Mouse (Mus musculus) limb, embryonic 14.5 days (tissue): ENCODE measurements at regions not wholly inside any gene's neighbourhood (a gene's known extent, or its start where the extent isn't known, plus 50 kb on each side); places are given as distances from the start of the nearest gene placed in this dataset.

Source experiments
- ATAC-seq: fragments of 200-750 bp; cut with Nextera tagmentation; 2 replicates; pipeline ENCODE4 v1.8.0; 2017; ENCODE audit warnings: low read depth, moderate number of reproducible peaks, moderate TSS enrichment; ENCODE audit not compliant: low FRiP score
- DNase-seq: peaks from one replicate; pipeline ENCODE4 v3.0.0-alpha.2; 2015; ENCODE audit warnings: low spot score
- H3K27ac ChIP-seq: fragments of 300-500 bp; sonication (generic); replicated peaks from 2 replicates; pipeline ENCODE4 v1.5.1; 2014; ENCODE audit warnings: low read depth, mild to moderate bottlenecking, low read length, moderate library complexity, mixed read lengths
- H3K27me3 ChIP-seq: fragments of 300-500 bp; sonication (generic); 2 replicates; pipeline ENCODE4 v1.6.1; 2014; ENCODE audit warnings: low read length, mixed read lengths; ENCODE audit not compliant: control insufficient read depth, insufficient read depth
- H3K36me3 ChIP-seq: fragments of 300-500 bp; sonication (generic); 2 replicates; pipeline ENCODE4 v1.6.1; 2014; ENCODE audit warnings: mild to moderate bottlenecking, low read length, moderate library complexity, mixed read lengths; ENCODE audit not compliant: control insufficient read depth, insufficient read depth
- H3K4me1 ChIP-seq: fragments of 300-500 bp; sonication (generic); 2 replicates; pipeline ENCODE4 v1.6.1; 2014; ENCODE audit warnings: antibody characterized with exemption, low read length, mixed read lengths; ENCODE audit not compliant: control insufficient read depth, insufficient read depth
- H3K4me2 ChIP-seq: fragments of 300-500 bp; sonication (generic); replicated peaks from 2 replicates; pipeline ENCODE4 v1.6.1; 2014; ENCODE audit warnings: low read depth, mild to moderate bottlenecking, low read length, moderate library complexity; ENCODE audit not compliant: severe bottlenecking
- H3K4me3 ChIP-seq: fragments of 300-500 bp; sonication (generic); replicated peaks from 2 replicates; pipeline ENCODE4 v1.5.1; 2014; ENCODE audit warnings: low read length
- H3K9ac ChIP-seq: fragments of 300-500 bp; sonication (generic); 2 replicates; pipeline ENCODE4 v1.6.1; 2014; ENCODE audit warnings: mild to moderate bottlenecking, low read depth, low read length, moderate library complexity; ENCODE audit not compliant: severe bottlenecking
- H3K9me3 ChIP-seq: fragments of 300-500 bp; sonication (generic); 2 replicates; pipeline ENCODE4 v1.6.1; 2016; ENCODE audit warnings: low read length; ENCODE audit not compliant: control insufficient read depth
- POLR2A ChIP-seq: fragments of 200-500 bp; IDR thresholded peaks from 2 replicates; pipeline ENCODE4 v1.8.0; 2012; ENCODE audit warnings: inconsistent platforms, mild to moderate bottlenecking, moderate library complexity, borderline replicate concordance; ENCODE audit not compliant: insufficient read depth, insufficient read length; ENCODE audit errors: extremely low read depth
- WGBS: fragments of 180-500 bp; shearing (Covaris S2); extraction: QIAGEN DNeasy Blood & Tissue Kit; methylation state at CpG from one replicate; pipeline ENCODE4 v1.1.7; 2014; 5-methylcytosine and 5-hydroxymethylcytosine counted together

- DNase-seq (no peak), ATAC-seq (no peak)
- H3K27me3 ChIP-seq, result no peaks in the 10 kb centered on the region
- H3K4me1 ChIP-seq, result no peaks in the 10 kb centered on the region
- 85% methylated on average over 3 of the region's 3 CpGs for WGBS
- no peak overlapping the region for H3K4me3 ChIP-seq
- H3K36me3 ChIP-seq, result no peaks in the 10 kb centered on the region
- no peak for TF ChIP-seq POLR2A
- H3K9ac ChIP-seq, result no peak overlapping the region
- no peak overlapping the region for H3K4me2 ChIP-seq
- no peak overlapping the region for H3K27ac ChIP-seq
- H3K9me3 ChIP-seq, result no peaks in the 10 kb centered on the region
These were observed 412.3 kb upstream of the Gm10131 start for GRCm38 (mm10) chr8:34523849-34524248.

- Histone ChIP-seq H3K9ac (no peak overlapping the region), H3K9me3 (no peaks in the 10 kb centered on the region), H3K4me3 (no peak overlapping the region), H3K36me3 (no peaks in the 10 kb centered on the region), H3K4me2 (no peak overlapping the region), H3K27ac (no peak overlapping the region), H3K27me3 (no peaks in the 10 kb centered on the region), H3K4me1 (no peaks in the 10 kb centered on the region)
- no peak for ATAC-seq
- WGBS, result 92% methylated on average over 7 of the region's 7 CpGs
- TF ChIP-seq POLR2A, result no peak
- no peak for DNase-seq
These were observed 409.8 kb upstream of the Gm10131 start for GRCm38 (mm10) chr8:34521316-34521715.

- 65% methylated on average over 4 of the region's 4 CpGs for WGBS
- H3K9me3 ChIP-seq, result peaks cover 3% of the 10 kb centered on the region
These were observed 409.1 kb upstream of the Gm10131 start for GRCm38 (mm10) chr8:34520664-34521063.

GRCm38 (mm10) chr8:34513459-34514090, 402.0 kb upstream of the Gm10131 start:
- ATAC-seq, result no peak
- H3K36me3 ChIP-seq, result no peaks in the 10 kb centered on the region

More at GRCm38 (mm10) chr8:34520664-34521063, 409.1 kb upstream of the Gm10131 start:
- no peaks in the 10 kb centered on the region for H3K27me3 ChIP-seq
- ATAC-seq (no peak), DNase-seq (no peak)
- no peak overlapping the region for H3K4me2 ChIP-seq
- H3K4me3 ChIP-seq, result no peak overlapping the region
- no peak overlapping the region for H3K27ac ChIP-seq
- TF ChIP-seq POLR2A, result no peak
- H3K4me1 ChIP-seq, result no peaks in the 10 kb centered on the region
- H3K9ac ChIP-seq, result no peak overlapping the region
- H3K36me3 ChIP-seq, result no peaks in the 10 kb centered on the region

GRCm38 (mm10) chr8:34505829-34506555, 394.5 kb upstream of the Gm10131 start:
- Histone ChIP-seq H3K9ac (no peak overlapping the region), H3K27me3 (no peaks in the 10 kb centered on the region), H3K9me3 (no peaks in the 10 kb centered on the region), H3K27ac (no peak overlapping the region), H3K4me1 (no peaks in the 10 kb centered on the region), H3K4me3 (no peak overlapping the region), H3K36me3 (no peaks in the 10 kb centered on the region), H3K4me2 (no peak overlapping the region)
- no peak for TF ChIP-seq POLR2A
- 82% methylated on average over 15 of the region's 15 CpGs for WGBS
- DNase-seq (no peak), ATAC-seq (no peak)

More at GRCm38 (mm10) chr8:34513459-34514090, 402.0 kb upstream of the Gm10131 start:
- Histone ChIP-seq H3K4me1 (no peaks in the 10 kb centered on the region), H3K27ac (no peak overlapping the region), H3K4me2 (no peak overlapping the region), H3K27me3 (no peaks in the 10 kb centered on the region), H3K9ac (no peak overlapping the region), H3K9me3 (peaks cover 4% of the 10 kb centered on the region), H3K4me3 (no peak overlapping the region)
- WGBS, result 28% methylated on average over 4 of the region's 4 CpGs
- DNase-seq, result no peak
- no peak for TF ChIP-seq POLR2A

- H3K9ac ChIP-seq, result no peak overlapping the region
- DNase-seq, result no peak
- ATAC-seq, result no peak
- no peaks in the 10 kb centered on the region for H3K4me1 ChIP-seq
- TF ChIP-seq POLR2A, result no peak
- no peaks in the 10 kb centered on the region for H3K27me3 ChIP-seq
- no peak overlapping the region for H3K4me3 ChIP-seq
- no peaks in the 10 kb centered on the region for H3K9me3 ChIP-seq
- H3K27ac ChIP-seq, result no peak overlapping the region
- no peaks in the 10 kb centered on the region for H3K36me3 ChIP-seq
- H3K4me2 ChIP-seq, result no peak overlapping the region
- WGBS, result 85% methylated on average over 7 of the region's 7 CpGs
These were observed 393.6 kb upstream of the Gm10131 start for GRCm38 (mm10) chr8:34505102-34505501.
